Mouse (Mus musculus) thymus, adult 2 months (tissue): Measurements from ENCODE around the gene Ehd1.

Experiments used
- CTCF ChIP-seq: fragments of 200-500 bp; IDR thresholded peaks from 2 replicates; pipeline ENCODE4 v1.5.1; 2012; ENCODE audit warnings: mild to moderate bottlenecking, control low read depth, low read length, moderate library complexity, borderline replicate concordance; ENCODE audit not compliant: control insufficient read depth, poor library complexity, insufficient read depth; ENCODE audit errors: extremely low read depth
- POLR2A ChIP-seq: fragments of 200-500 bp; IDR thresholded peaks from 2 replicates; pipeline ENCODE4 v1.6.1; 2012; ENCODE audit warnings: mild to moderate bottlenecking, low read length, control low read depth, moderate library complexity; ENCODE audit not compliant: control insufficient read depth, poor library complexity, insufficient read depth; ENCODE audit errors: extremely low read depth

GRCm38 (mm10) chr19:6273592-6273991 lies 2.9 kb upstream of the Ehd1 start:
- no peak for TF ChIP-seq POLR2A
- no peak for TF ChIP-seq CTCF
